Mouse (Mus musculus) gastrocnemius, postnatal 4 days (tissue): ENCODE results near the gene Spns3. TPM values are rescaled to one million over a fixed set of nuclear protein-coding genes. Genes with fewer than 3 reads are reported as not detected.

Source experiments
- DNase-seq, 2 experiments: peaks; one replicate each; pipeline ENCODE4 v3.0.0; 2021 to 2022; ENCODE audit warnings: low spot score in 2 of 2, mixed read lengths in 2 of 2
- total RNA-seq, 2 experiments: library from RNA; stranded (reverse); gene quantifications; 2 replicates each; pipeline ENCODE4 v1.2.3; 2021

The Spns3 gene
- total RNA-seq, 2 experiments from 2014 or later: 0.16 to 0.17 TPM

GRCm38 (mm10) chr11:72519895-72520294, 30.4 kb downstream of the Spns3 start:
- DNase-seq: no peak

GRCm38 (mm10) chr11:72519189-72519588, 31.1 kb downstream of the Spns3 start:
- no peak for DNase-seq

GRCm38 (mm10) chr11:72518449-72518848, 31.9 kb downstream of the Spns3 start:
- no peak for DNase-seq

GRCm38 (mm10) chr11:72514967-72515366, 35.3 kb downstream of the Spns3 start:
- no peak for DNase-seq

- DNase-seq: no peak
Observed at GRCm38 (mm10) chr11:72508651-72509050, 41.7 kb downstream of the Spns3 start.

- DNase-seq: no peak
Observed at GRCm38 (mm10) chr11:72507651-72508050, 42.7 kb downstream of the Spns3 start.

- no peak for DNase-seq
Observed at GRCm38 (mm10) chr11:72504016-72504797, 46.1 kb downstream of the Spns3 start.

GRCm38 (mm10) chr11:72503501-72503921, 46.8 kb downstream of the Spns3 start:
- DNase-seq: no peak

- peak in 1 of 2 experiments; percentile 12 for DNase-seq
Observed at GRCm38 (mm10) chr11:72502236-72502635, 48.1 kb downstream of the Spns3 start.

- peak in 1 of 2 experiments; percentile 14 for DNase-seq
Observed at GRCm38 (mm10) chr11:72501426-72502002, 48.8 kb downstream of the Spns3 start.

- DNase-seq: no peak
Observed at GRCm38 (mm10) chr11:72500139-72500538, 50.2 kb downstream of the Spns3 start.

- no peak for DNase-seq
Observed at GRCm38 (mm10) chr11:72497367-72497766, 52.9 kb downstream of the Spns3 start.

GRCm38 (mm10) chr11:72496775-72497174, 53.5 kb downstream of the Spns3 start:
- DNase-seq: no peak

- DNase-seq: no peak
Observed at GRCm38 (mm10) chr11:72496066-72496465, 54.2 kb downstream of the Spns3 start.

- no peak for DNase-seq
Observed at GRCm38 (mm10) chr11:72494046-72494988, 56.0 kb downstream of the Spns3 start.

- DNase-seq: no peak
Observed at GRCm38 (mm10) chr11:72491130-72491960, 59.0 kb downstream of the Spns3 start.

- DNase-seq: peak; percentile 75 to 89
Observed at GRCm38 (mm10) chr11:72489881-72490301, 60.4 kb downstream of the Spns3 start, which contains the start of gene Spns2. Gene Spns2, minus strand, starts transcription at chr11:72489904.

GRCm38 (mm10) chr11:72489397-72489796, 60.9 kb downstream of the Spns3 start:
- no peak for DNase-seq

- peak in 1 of 2 experiments; percentile 23 for DNase-seq
Observed at GRCm38 (mm10) chr11:72488753-72489271, 61.5 kb downstream of the Spns3 start.

- DNase-seq: no peak
Observed at GRCm38 (mm10) chr11:72487739-72488138, 62.6 kb downstream of the Spns3 start.
